In the genomic region with DNA sequence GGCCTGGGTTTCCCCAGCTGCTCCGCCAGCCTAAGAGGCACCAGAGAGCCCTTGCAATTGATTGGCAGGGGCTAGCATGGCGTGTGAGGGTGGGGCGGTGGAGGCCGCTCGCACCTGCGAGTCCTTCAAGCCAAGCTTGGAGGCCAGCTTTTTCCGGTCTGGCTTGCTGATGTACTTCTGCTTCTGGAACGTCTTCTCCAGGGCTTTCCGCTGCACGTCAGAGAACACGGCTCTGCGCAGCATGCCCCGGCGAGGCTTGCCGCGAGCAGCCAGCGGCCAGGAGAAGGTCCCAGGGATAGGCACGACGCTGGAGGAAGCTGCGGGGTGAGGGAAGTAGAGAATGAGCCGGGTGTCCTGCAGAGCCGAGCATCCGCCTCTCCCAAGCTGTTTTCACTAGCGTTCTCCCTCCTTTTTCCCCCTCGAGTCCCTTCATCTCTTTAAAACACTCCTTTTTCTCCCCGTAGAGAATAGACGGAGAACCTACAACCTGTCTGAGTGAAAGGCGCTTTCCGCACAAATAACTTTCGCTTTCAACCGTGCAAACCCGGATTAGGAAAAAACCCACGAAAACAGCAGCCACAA, we compare ENCODE assay signal across 9 mouse cellular contexts. TPM values are rescaled to one million over a fixed set of nuclear protein-coding genes. Genes with fewer than 3 reads are reported as not detected.
A peak's percentile ranks its signal among the peaks of the same experiment; 100 is the strongest.
DNase-seq lines count a peak whose midpoint lies in the region; ATAC-seq and TF ChIP-seq lines count a peak whose summit lies in the region.
"Had no signal": no experiment of that assay in that cellular context is flagged by ENCODE, and none has a peak within 500 bp of the region (broad histone marks: within the 10 kb centered on the region; RNA-seq: fewer than 3 reads in every experiment).

No protein-coding gene starts in this region.

- H3K4me1 ChIP-seq in embryonic fibroblast, embryonic 13.5 days (ENCODE audit: control insufficient read depth, insufficient read depth, low read length) = no peaks in the 10 kb centered on the region; the same call in 1 of the 2 replicates
- H3K4me1 ChIP-seq in intestine, embryonic 14.5 days (replicated peaks; ENCODE audit: control insufficient read depth, insufficient read depth, low read length) = peaks cover 10% of the 10 kb centered on the region; the same call in 1 of the 2 replicates

- no peak overlapping the region for H3K27ac ChIP-seq in embryonic fibroblast, embryonic 13.5 days (ENCODE audit: insufficient read depth, low read length)
- H3K27ac ChIP-seq in intestine, embryonic 14.5 days (ENCODE audit: low read depth) = no peak overlapping the region

- H3K9me3 ChIP-seq in intestine, embryonic 14.5 days (ENCODE audit: control insufficient read depth, low read length) = no peaks in the 10 kb centered on the region

- no peak for TF ChIP-seq CTCF in embryonic fibroblast, embryonic 13.5 days (IDR thresholded peaks at IDR 0.05; ENCODE audit: borderline replicate concordance, insufficient read depth, low read length)

- H3K27me3 ChIP-seq in intestine, embryonic 14.5 days (replicated peaks; ENCODE audit: control insufficient read depth, insufficient read depth, low read length) = peaks cover 89% of the 10 kb centered on the region

- no peak for TF ChIP-seq POLR2A in embryonic fibroblast, embryonic 13.5 days (IDR thresholded peaks at IDR 0.05; ENCODE audit: low read depth, low read length)

- H3K9ac ChIP-seq in intestine, embryonic 14.5 days (ENCODE audit: low read length) = no peak overlapping the region

- peak overlapping the region; percentile 42 for H3K4me3 ChIP-seq in embryonic fibroblast, embryonic 13.5 days (ENCODE audit: insufficient read depth, low read length)
- peak overlapping the region; percentile 31 for H3K4me3 ChIP-seq in intestine, embryonic 14.5 days (ENCODE audit: low read depth, low read length)

- ATAC-seq in intestine, embryonic 14.5 days (replicated peaks; ENCODE audit: low FRiP score, low TSS enrichment, low read depth) = peak; percentile 66

- peak; percentile 10 for DNase-seq in urinary bladder, postnatal 14 days (ENCODE audit: low spot score)
- no peak for DNase-seq in urinary bladder, adult 2 months (ENCODE audit: low spot score)
- peak; percentile 78 for DNase-seq in intestine, embryonic 14.5 days (ENCODE audit: low spot score)
- peak; percentile 42 for DNase-seq in lung, postnatal 36 days
- DNase-seq in spleen, adult 12 weeks (ENCODE audit: low spot score) = peak; percentile 11
- no peak for DNase-seq in frontal cortex, postnatal 14 days (ENCODE audit: low spot score in 2 of 2)
- no peak for DNase-seq in layer of hippocampus, postnatal 14 days (ENCODE audit: low spot score in 2 of 2)

- no peaks in the 10 kb centered on the region for H3K36me3 ChIP-seq in intestine, embryonic 14.5 days (ENCODE audit: control insufficient read depth, insufficient read depth, low read length)

- peak overlapping the region; percentile 51 for H3K4me2 ChIP-seq in intestine, embryonic 14.5 days (ENCODE audit: low read length)

- WGBS in intestine, embryonic 14.5 days = under 1% methylated on average over 33 of the region's 33 CpGs

RNA-seq across cellular contexts. Expression of a gene that starts 3.2 kb away (rescaled TPM):
- polyA plus RNA-seq in urinary bladder, adult 2 months (2012; rRNA removed) = not detected in 2 replicates
- polyA plus RNA-seq in embryonic fibroblast, embryonic 13.5 days (2011; ENCODE audit: insufficient read length, low read depth, missing spikeins) = not detected in 2 replicates
- not detected in 2 replicates for polyA plus RNA-seq in intestine, embryonic 14.5 days (2014; fragmentation: Nextera tagmentation; extraction: Ambion mirVana)
- not detected for total RNA-seq in layer of hippocampus, postnatal 14 days (2021)
- polyA plus RNA-seq: cortical plate, adult 2 months had no signal

Comparison
In these comparisons a context has a peak if more than half of its experiments do, and no peak if none do; other contexts are left out.
1. DNase-seq: peak in urinary bladder, postnatal 14 days (single experiment), intestine, embryonic 14.5 days (single experiment), lung, postnatal 36 days (single experiment) and spleen, adult 12 weeks (single experiment); none in urinary bladder, adult 2 months (single experiment), frontal cortex, postnatal 14 days (0 of 2) and layer of hippocampus, postnatal 14 days (0 of 2).